Mouse (Mus musculus): ENCODE results near the gene Rabggta. TPM values are rescaled to one million over a fixed set of nuclear protein-coding genes. Genes with fewer than 3 reads are reported as not detected.

The Rabggta gene
- polyA plus RNA-seq, 1 experiment from 2014 or later = 34.1 TPM

DNA sequence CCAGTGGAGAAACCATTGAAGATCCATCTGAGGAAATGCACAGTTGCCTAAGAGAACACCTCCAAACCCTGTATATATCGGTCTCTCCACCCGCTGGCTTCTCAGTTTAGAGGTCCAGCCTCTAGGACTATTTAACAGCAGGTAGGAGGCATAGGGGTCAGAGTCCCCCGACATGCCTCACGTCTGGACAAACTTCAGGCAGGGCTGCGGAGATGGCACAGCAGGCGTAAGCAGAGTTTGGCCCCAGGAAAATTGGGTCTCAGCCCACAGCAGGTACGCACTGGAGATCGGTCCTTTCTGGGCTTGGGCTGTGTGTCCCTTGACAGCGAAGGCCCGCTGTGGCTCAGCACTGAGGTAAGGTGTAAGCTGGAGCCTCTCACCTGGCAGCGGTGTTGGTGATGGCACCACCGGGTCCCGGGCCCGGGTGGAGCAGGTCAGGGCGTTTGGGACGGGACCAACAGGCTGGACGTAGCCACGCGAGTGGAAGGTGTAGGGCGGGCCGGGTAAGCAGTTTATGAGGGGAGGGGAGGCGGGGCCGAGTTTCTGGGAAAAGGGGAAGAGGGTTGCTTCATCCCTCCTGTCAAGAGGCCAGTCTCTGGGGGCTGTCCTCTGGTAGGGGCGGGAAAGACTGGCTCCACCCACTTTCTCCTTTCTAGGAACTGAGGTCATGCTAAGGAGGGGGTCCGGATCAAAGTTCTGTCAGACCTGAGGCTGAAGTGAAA is 8.9 kb downstream of the Rabggta start:
- ATAC-seq = peak; percentile 74
- Histone ChIP-seq H3K4me3 (replicated peaks) (peak overlapping the region; percentile 23), H3K27ac (no peak overlapping the region), H3K9ac (peak overlapping the region; percentile 34), H3K4me2 (replicated peaks) (peak overlapping the region; percentile 72), H3K9me3 (no peaks in the 10 kb centered on the region), H3K4me1 (replicated peaks) (peaks cover 13% of the 10 kb centered on the region), H3K27me3 (replicated peaks) (peaks cover 4% of the 10 kb centered on the region; the same call in 1 of the 2 replicates), H3K36me3 (0 out of 2 replicates have a peak, but pooled peaks cover 1% of the 10 kb centered on the region)
- 10% methylated on average over 25 of the region's 25 CpGs for WGBS

DNA sequence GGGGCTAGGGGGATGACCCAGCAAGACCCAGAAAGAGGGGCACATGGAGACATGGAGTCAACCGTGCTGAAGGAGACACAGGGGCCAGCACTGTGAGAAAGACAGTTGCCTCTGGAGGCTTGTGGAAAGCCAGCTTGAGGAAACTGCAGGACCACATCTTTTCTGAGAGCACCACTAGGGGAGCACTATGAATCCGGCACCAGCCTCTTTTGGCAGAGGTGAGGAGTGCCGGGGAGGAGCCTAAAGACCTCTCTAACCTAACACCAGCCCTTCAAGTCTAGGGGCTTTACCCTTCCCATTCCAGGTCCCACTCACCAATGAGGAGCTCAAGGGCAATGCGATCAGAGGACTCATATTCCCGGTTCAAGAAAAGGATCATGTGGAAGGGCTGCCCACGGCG is 10.3 kb downstream of the Rabggta start:
- Histone ChIP-seq H3K27ac (no peak overlapping the region), H3K4me3 (replicated peaks) (no peak overlapping the region), H3K27me3 (replicated peaks) (peaks cover 4% of the 10 kb centered on the region; the same call in 1 of the 2 replicates), H3K9ac (no peak overlapping the region), H3K36me3 (no peaks in the 10 kb centered on the region), H3K4me2 (replicated peaks) (no peak overlapping the region), H3K4me1 (replicated peaks) (peaks cover 13% of the 10 kb centered on the region), H3K9me3 (no peaks in the 10 kb centered on the region)
- WGBS = 77% methylated on average over 7 of the region's 7 CpGs
- ATAC-seq = no peak

DNA sequence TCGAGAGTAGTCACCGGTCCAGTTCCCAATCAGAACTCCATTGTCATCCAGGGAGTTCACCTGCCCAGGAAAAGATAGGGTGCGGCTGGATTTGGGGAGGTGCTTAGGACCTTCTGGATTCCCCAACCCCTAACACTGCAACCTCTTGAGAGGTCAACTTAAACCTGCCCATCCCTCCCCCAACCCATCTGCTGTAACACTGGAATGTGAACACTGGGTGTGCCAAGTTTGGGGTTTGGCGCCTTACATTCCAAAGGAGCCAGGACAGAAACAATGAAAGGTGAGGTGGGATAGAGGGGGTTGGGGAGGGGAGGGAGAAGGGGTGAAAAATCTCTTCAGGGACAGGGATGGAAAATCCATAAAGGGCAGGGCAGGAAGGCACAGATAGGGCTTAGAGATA is 12.6 kb downstream of the Rabggta start:
- Histone ChIP-seq H3K4me3 (replicated peaks) (no peak overlapping the region), H3K9ac (no peak overlapping the region), H3K27ac (no peak overlapping the region), H3K4me1 (replicated peaks) (peaks cover 13% of the 10 kb centered on the region), H3K27me3 (replicated peaks) (peaks cover 4% of the 10 kb centered on the region; the same call in 1 of the 2 replicates), H3K36me3 (no peaks in the 10 kb centered on the region), H3K4me2 (replicated peaks) (no peak overlapping the region), H3K9me3 (no peaks in the 10 kb centered on the region)
- WGBS = 85% methylated on average over 4 of the region's 4 CpGs
- no peak for ATAC-seq

DNA sequence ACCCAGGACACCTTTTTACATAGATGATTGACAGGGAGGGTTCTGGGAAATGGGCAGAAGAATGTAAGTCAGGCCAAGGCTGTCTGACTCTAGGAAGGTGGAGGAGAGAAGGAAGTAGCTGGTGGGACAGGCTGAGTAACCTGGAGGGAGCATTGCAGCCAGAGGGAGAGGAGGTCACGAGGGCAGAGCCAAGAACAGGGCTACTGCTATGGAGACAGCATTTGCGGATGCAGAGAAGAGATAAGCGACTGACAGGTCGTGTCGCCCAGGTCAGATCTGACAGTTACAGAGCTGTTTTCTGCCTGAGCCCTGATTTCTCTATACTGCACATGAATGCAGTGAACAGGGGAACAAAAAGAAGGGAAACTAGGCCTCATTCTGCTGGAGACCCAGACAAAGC is 14.7 kb downstream of the Rabggta start:
- no peaks in the 10 kb centered on the region for H3K4me1 ChIP-seq (replicated peaks)
- H3K9ac ChIP-seq = no peak overlapping the region
- H3K9me3 ChIP-seq = no peaks in the 10 kb centered on the region
- no peaks in the 10 kb centered on the region for H3K36me3 ChIP-seq
- WGBS = 78% methylated on average over 5 of the region's 5 CpGs
- no peak for ATAC-seq
- H3K27ac ChIP-seq = no peak overlapping the region
- H3K4me2 ChIP-seq (replicated peaks) = no peak overlapping the region
- H3K27me3 ChIP-seq (replicated peaks) = peaks cover 1% of the 10 kb centered on the region; the same call in 1 of the 2 replicates
- no peak overlapping the region for H3K4me3 ChIP-seq (replicated peaks)

- H3K36me3 ChIP-seq = no peaks in the 10 kb centered on the region
- no peaks in the 10 kb centered on the region for H3K27me3 ChIP-seq (replicated peaks)
- H3K4me2 ChIP-seq (replicated peaks) = no peak overlapping the region
- no peak overlapping the region for H3K27ac ChIP-seq
- 87% methylated on average over 8 of the region's 8 CpGs for WGBS
- no peak overlapping the region for H3K4me3 ChIP-seq (replicated peaks)
- no peaks in the 10 kb centered on the region for H3K9me3 ChIP-seq
- no peak for ATAC-seq
- no peak overlapping the region for H3K9ac ChIP-seq
- no peaks in the 10 kb centered on the region for H3K4me1 ChIP-seq (replicated peaks)
These were observed 15.9 kb downstream of the Rabggta start for GRCm38 (mm10) chr14:55706051-55706600.

GRCm38 (mm10) chr14:55702761-55703160 is 19.3 kb downstream of the Rabggta start:
- H3K9ac ChIP-seq = no peak overlapping the region
- H3K9me3 ChIP-seq = no peaks in the 10 kb centered on the region
- 49% methylated on average over 6 of the region's 6 CpGs for WGBS
- ATAC-seq = no peak
- H3K4me2 ChIP-seq (replicated peaks) = no peak overlapping the region
- no peaks in the 10 kb centered on the region for H3K4me1 ChIP-seq (replicated peaks)
- no peak overlapping the region for H3K27ac ChIP-seq
- no peak overlapping the region for H3K4me3 ChIP-seq (replicated peaks)
- no peaks in the 10 kb centered on the region for H3K27me3 ChIP-seq (replicated peaks)
- H3K36me3 ChIP-seq = no peaks in the 10 kb centered on the region

- H3K4me1 ChIP-seq (replicated peaks) = no peaks in the 10 kb centered on the region
- no peak for ATAC-seq
These were observed 20.9 kb downstream of the Rabggta start for GRCm38 (mm10) chr14:55701131-55701530.

GRCm38 (mm10) chr14:55697226-55697625 is 24.8 kb downstream of the Rabggta start:
- H3K27ac ChIP-seq = no peak overlapping the region
- no peak overlapping the region for H3K4me2 ChIP-seq (replicated peaks)
- 79% methylated on average over 4 of the region's 4 CpGs for WGBS
- no peak overlapping the region for H3K9ac ChIP-seq
- H3K36me3 ChIP-seq = no peaks in the 10 kb centered on the region
- H3K27me3 ChIP-seq (replicated peaks) = no peaks in the 10 kb centered on the region
- no peaks in the 10 kb centered on the region for H3K9me3 ChIP-seq
- no peak overlapping the region for H3K4me3 ChIP-seq (replicated peaks)
- ATAC-seq = no peak
- no peaks in the 10 kb centered on the region for H3K4me1 ChIP-seq (replicated peaks)

More at GRCm38 (mm10) chr14:55701131-55701530, 20.9 kb downstream of the Rabggta start:
- Histone ChIP-seq H3K4me2 (replicated peaks) (no peak overlapping the region), H3K36me3 (no peaks in the 10 kb centered on the region), H3K9ac (no peak overlapping the region), H3K27ac (no peak overlapping the region), H3K4me3 (replicated peaks) (no peak overlapping the region), H3K27me3 (replicated peaks) (no peaks in the 10 kb centered on the region), H3K9me3 (no peaks in the 10 kb centered on the region)
- WGBS = 66% methylated on average over 9 of the region's 9 CpGs

DNA sequence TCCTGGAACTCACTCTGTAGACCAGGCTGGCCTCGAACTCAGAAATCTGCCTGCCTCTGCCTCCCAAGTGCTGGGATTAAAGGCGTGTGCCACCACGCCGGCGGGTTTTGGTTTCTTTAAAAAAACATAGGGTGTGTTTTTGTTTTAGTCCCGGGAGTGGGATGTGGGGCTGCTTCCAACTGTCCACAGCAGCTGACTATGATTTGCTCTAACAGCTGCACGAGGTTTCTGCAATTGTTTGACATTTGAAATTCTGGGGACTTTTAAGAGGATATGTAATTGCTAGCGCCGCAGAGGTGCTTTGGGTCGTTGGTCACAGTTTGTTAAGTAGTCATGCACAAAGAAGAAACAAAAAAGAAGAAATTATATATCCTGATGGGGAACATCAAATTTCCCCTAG is 32.6 kb downstream of the Rabggta start:
- no peaks in the 10 kb centered on the region for H3K36me3 ChIP-seq
- no peaks in the 10 kb centered on the region for H3K9me3 ChIP-seq
- H3K27ac ChIP-seq = no peak overlapping the region
- no peak for ATAC-seq
- no peak overlapping the region for H3K4me2 ChIP-seq (replicated peaks)
- no peak overlapping the region for H3K9ac ChIP-seq
- 70% methylated on average over 10 of the region's 10 CpGs for WGBS
- no peak overlapping the region for H3K4me3 ChIP-seq (replicated peaks)
- no peaks in the 10 kb centered on the region for H3K27me3 ChIP-seq (replicated peaks)
- no peaks in the 10 kb centered on the region for H3K4me1 ChIP-seq (replicated peaks)

GRCm38 (mm10) chr14:55682118-55682493 is 40.0 kb downstream of the Rabggta start:
- H3K4me2 ChIP-seq (replicated peaks) = peak overlapping the region; percentile 83
- H3K4me3 ChIP-seq (replicated peaks) = peak overlapping the region; percentile 76
- peak; percentile 27 for ATAC-seq
- H3K4me1 ChIP-seq (replicated peaks) = peaks cover 8% of the 10 kb centered on the region
- no peaks in the 10 kb centered on the region for H3K27me3 ChIP-seq (replicated peaks)
- peak overlapping the region; percentile 76 for H3K9ac ChIP-seq
- H3K36me3 ChIP-seq = peaks cover 21% of the 10 kb centered on the region
- H3K9me3 ChIP-seq = no peaks in the 10 kb centered on the region
- H3K27ac ChIP-seq = no peak overlapping the region
- 14% methylated on average over 3 of the region's 3 CpGs for WGBS

DNA sequence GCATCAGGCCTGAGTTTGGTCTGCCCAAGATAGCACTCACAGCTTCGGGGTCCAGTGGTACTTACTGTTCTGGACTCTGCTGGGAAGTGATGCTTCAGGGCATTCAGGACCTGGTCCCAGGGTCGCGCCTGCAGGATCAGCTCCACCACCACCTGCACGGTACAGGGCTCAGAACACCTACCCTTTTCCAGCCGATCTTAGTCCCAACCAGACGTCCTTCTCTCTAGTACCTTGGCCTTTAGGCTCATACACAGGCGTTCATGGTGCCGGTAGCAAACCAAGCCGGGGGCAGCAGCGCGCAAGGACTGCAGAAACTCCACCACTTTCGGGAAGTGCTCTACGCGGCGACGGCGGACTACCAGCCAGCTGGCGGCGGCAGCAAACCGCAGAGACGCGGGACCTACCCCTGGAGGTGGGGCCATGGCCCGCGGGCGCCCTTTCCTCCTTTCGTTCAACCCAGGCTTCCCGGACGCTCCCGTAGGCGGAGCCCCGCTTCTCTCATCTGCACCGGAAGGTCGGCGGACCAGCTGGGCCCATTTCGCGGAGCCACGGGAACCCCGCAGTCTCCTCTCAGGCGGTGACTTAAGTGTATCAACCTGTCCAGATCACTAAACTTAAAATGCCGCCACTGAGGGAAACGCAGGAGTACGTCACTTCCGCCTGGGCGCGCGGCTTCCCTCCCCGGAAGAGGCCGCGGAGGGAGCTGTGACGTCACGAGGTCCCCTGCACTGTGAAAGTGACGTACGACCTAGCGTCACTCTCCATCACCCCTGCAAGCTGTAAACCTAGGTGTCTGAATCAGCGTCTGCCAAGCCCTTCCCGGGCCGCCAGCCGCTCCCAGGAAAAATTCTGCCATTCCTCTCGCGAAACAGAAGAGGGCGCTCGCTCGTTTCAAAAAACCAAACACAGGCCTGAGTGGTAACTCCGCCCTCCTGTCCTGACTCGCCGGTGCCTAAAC is 40.6 kb downstream of the Rabggta start, which contains the start of gene Tinf2:
Gene Tinf2 (minus strand): TSS at position 661 of the 958 bp plus-strand sequence.
- ATAC-seq = peak; percentile 99
- under 1% methylated on average over 66 of the region's 66 CpGs for whole genome bisulfite sequencing
- Histone ChIP-seq H3K36me3 (peaks cover 28% of the 10 kb centered on the region), H3K4me1 (replicated peaks) (peaks cover 8% of the 10 kb centered on the region), H3K9ac (peak within 1 kb of the TSS; percentile 76), H3K4me3 (replicated peaks) (peak within 1 kb of the TSS; percentile 76), H3K27ac (peak within 1 kb of the TSS; percentile 91), H3K4me2 (replicated peaks) (peak within 1 kb of the TSS; percentile 83), H3K9me3 (no peaks in the 10 kb centered on the region), H3K27me3 (replicated peaks) (no peaks in the 10 kb centered on the region)

DNA sequence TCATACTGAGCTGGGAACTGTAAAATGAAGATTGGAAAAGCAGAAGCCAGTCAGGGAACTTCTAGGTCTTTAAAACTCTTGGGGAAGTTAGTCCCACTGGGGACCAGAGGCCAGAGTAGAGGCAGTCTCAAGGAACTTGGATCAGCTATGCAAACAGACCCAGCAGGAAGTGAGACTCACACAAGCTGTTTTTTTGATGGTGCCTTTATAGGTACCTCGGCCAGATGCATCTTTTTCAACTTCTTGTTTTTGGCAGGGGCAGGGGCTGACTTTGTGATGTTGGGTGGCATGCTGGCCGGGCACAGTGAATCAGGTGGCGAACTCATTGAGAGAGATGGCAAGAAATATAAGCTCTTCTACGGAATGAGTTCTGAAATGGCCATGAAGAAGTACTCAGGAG is 44.4 kb downstream of the Rabggta start:
- Histone ChIP-seq H3K36me3 (peaks cover 34% of the 10 kb centered on the region), H3K9me3 (no peaks in the 10 kb centered on the region)
- WGBS = 82% methylated on average over 4 of the region's 4 CpGs

More for the DNA sequence above, 44.4 kb downstream of the Rabggta start:
- no peaks in the 10 kb centered on the region for H3K27me3 ChIP-seq (replicated peaks)
- H3K9ac ChIP-seq = no peak overlapping the region
- peaks cover 14% of the 10 kb centered on the region for H3K4me1 ChIP-seq (replicated peaks)
- H3K4me2 ChIP-seq (replicated peaks) = no peak overlapping the region
- no peak overlapping the region for H3K4me3 ChIP-seq (replicated peaks)
- ATAC-seq = no peak
- H3K27ac ChIP-seq = no peak overlapping the region

Measured in intestine, embryonic 15.5 days (tissue).